ENCODE assay signal across 17 mouse cellular contexts in the genomic region with DNA sequence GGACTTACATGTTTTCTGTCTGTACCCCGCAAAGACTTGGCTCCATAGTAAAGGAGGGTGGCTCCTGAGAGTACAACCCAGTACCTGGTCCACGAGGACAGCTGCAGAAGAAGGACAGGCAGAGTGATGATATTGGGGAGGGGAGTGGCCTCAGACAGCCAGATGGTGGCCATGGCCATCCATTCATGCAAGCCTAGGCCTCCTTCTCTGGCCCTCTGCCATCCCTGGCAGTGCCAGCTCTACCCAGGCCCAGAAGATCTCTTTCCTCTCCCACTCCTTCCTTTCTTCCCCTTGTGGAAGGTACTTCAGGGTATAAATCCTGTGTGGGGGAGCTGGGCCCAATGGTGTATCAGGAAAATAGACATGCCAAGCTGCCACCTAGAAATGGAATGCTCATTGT. TPM values are rescaled to one million over a fixed set of nuclear protein-coding genes. Genes with fewer than 3 reads are reported as not detected.
"Had no signal": no experiment of that assay in that cellular context is flagged by ENCODE, and none has a peak within 500 bp of the region (broad histone marks: within the 10 kb centered on the region; RNA-seq: fewer than 3 reads in every experiment).

No protein-coding gene starts in this region.

- H3K27ac ChIP-seq: kidney, postnatal 0 days; layer of hippocampus, adult 2 months; liver, embryonic 13.5 days; midbrain, embryonic 15.5 days; stomach, postnatal 0 days had no signal

- H3K9me3 ChIP-seq: liver, embryonic 13.5 days; midbrain, embryonic 15.5 days had no signal

- H3K4me2 ChIP-seq: liver, embryonic 13.5 days; midbrain, embryonic 11.5 days; midbrain, embryonic 15.5 days had no signal

- H3K36me3 ChIP-seq: liver, embryonic 13.5 days had no signal

- ATAC-seq: midbrain, embryonic 15.5 days had no signal

- H3K4me3 ChIP-seq: layer of hippocampus, adult 2 months; liver, embryonic 13.5 days; midbrain, embryonic 15.5 days; myocyte had no signal

- H3K9ac ChIP-seq: liver, embryonic 13.5 days; midbrain, embryonic 15.5 days had no signal

- H3K4me1 ChIP-seq: liver, embryonic 13.5 days; midbrain, embryonic 15.5 days had no signal

- DNase-seq: kidney, adult 2 months; kidney, postnatal 25 days; liver, embryonic 13.5 days; lung, adult 2 months; lung, postnatal 14 days; right cerebral cortex, adult 18-20 months; right cerebral cortex, postnatal 14 days; right cerebral cortex, postnatal 4 days; thymus, adult 18-20 months; thymus, postnatal 36 days had no signal

- H3K27me3 ChIP-seq: liver, embryonic 13.5 days; midbrain, embryonic 15.5 days had no signal

RNA-seq across cellular contexts. Expression of a gene that starts 11.8 kb away (rescaled TPM):
- total RNA-seq: megakaryocyte progenitor cell, adult 5-6 weeks had no signal
